Mouse (Mus musculus) midbrain, embryonic 14.5 days (tissue): ENCODE results near the gene Fiz1. TPM values are rescaled to one million over a fixed set of nuclear protein-coding genes. Genes with fewer than 3 reads are reported as not detected.
A peak's percentile ranks its signal among the peaks of the same experiment; 100 is the strongest.

Experiments
- ATAC-seq: fragments of 200-750 bp; cut with Nextera tagmentation; 2 replicates; pipeline ENCODE4 v1.8.0; 2017; ENCODE audit warnings: moderate number of reproducible peaks, moderate library complexity; ENCODE audit not compliant: low FRiP score, low TSS enrichment
- DNase-seq: peaks from one replicate; pipeline ENCODE4 v3.0.0-alpha.2; 2015
- H3K27ac ChIP-seq: fragments of 300-500 bp; sonication (generic); replicated peaks from 2 replicates; pipeline ENCODE4 v1.5.1; 2014; ENCODE audit warnings: mild to moderate bottlenecking, low read depth, low read length, moderate library complexity
- H3K27me3 ChIP-seq: fragments of 300-500 bp; sonication (generic); 2 replicates; pipeline ENCODE4 v1.6.1; 2014; ENCODE audit warnings: low read length, control low read depth, mixed read lengths; ENCODE audit not compliant: control insufficient read depth, insufficient read depth
- H3K36me3 ChIP-seq: fragments of 300-500 bp; sonication (generic); 2 replicates; pipeline ENCODE4 v1.6.1; 2014; ENCODE audit warnings: low read length, control low read depth; ENCODE audit not compliant: control insufficient read depth, insufficient read depth
- H3K4me1 ChIP-seq: fragments of 300-500 bp; sonication (generic); 2 replicates; pipeline ENCODE4 v1.6.1; 2014; ENCODE audit warnings: mild to moderate bottlenecking, antibody characterized with exemption, low read length, control low read depth; ENCODE audit not compliant: control insufficient read depth, insufficient read depth
- H3K4me2 ChIP-seq: fragments of 300-500 bp; sonication (generic); 2 replicates; pipeline ENCODE4 v1.6.1; 2014; ENCODE audit warnings: mild to moderate bottlenecking, low read length, moderate library complexity
- H3K4me3 ChIP-seq: fragments of 300-500 bp; sonication (generic); replicated peaks from 2 replicates; pipeline ENCODE4 v1.5.1; 2014; ENCODE audit warnings: low read depth, low read length
- H3K9ac ChIP-seq: fragments of 300-500 bp; sonication (generic); replicated peaks from 2 replicates; pipeline ENCODE4 v1.6.1; 2014; ENCODE audit warnings: mild to moderate bottlenecking, low read length, moderate library complexity
- H3K9me3 ChIP-seq: fragments of 300-500 bp; sonication (generic); 2 replicates; pipeline ENCODE4 v1.6.1; 2016; ENCODE audit warnings: low read length, control low read depth, mixed read lengths; ENCODE audit not compliant: control insufficient read depth
- WGBS: fragments of 180-500 bp; shearing (Covaris S2); extraction: QIAGEN DNeasy Blood & Tissue Kit; methylation state at CpG from one replicate; pipeline ENCODE4 v1.1.7; 2014; 5-methylcytosine and 5-hydroxymethylcytosine counted together
- polyA plus RNA-seq: library from polyadenylated mRNA; unstranded; fragments of >200 nt; fragmentation: Nextera tagmentation; extraction: Ambion mirVana; gene quantifications from 2 replicates; pipeline ENCODE4 v1.2.1, GENCODE M21; 2014

Gene Fiz1
- polyA plus RNA-seq, 1 experiment from 2014 or later: 38.0 TPM

- Histone ChIP-seq H3K9ac (no peak overlapping the region), H3K27ac (no peak overlapping the region), H3K9me3 (no peaks in the 10 kb centered on the region), H3K36me3 (no peaks in the 10 kb centered on the region), H3K27me3 (no peaks in the 10 kb centered on the region), H3K4me1 (no peaks in the 10 kb centered on the region), H3K4me2 (no peak overlapping the region), H3K4me3 (no peak overlapping the region)
- 70% methylated on average over 4 of the region's 4 CpGs for WGBS
- ATAC-seq (no peak), DNase-seq (no peak)
Measured at GRCm38 (mm10) chr7:4975455-4975854, 39.0 kb downstream of the Fiz1 start.

DNA sequence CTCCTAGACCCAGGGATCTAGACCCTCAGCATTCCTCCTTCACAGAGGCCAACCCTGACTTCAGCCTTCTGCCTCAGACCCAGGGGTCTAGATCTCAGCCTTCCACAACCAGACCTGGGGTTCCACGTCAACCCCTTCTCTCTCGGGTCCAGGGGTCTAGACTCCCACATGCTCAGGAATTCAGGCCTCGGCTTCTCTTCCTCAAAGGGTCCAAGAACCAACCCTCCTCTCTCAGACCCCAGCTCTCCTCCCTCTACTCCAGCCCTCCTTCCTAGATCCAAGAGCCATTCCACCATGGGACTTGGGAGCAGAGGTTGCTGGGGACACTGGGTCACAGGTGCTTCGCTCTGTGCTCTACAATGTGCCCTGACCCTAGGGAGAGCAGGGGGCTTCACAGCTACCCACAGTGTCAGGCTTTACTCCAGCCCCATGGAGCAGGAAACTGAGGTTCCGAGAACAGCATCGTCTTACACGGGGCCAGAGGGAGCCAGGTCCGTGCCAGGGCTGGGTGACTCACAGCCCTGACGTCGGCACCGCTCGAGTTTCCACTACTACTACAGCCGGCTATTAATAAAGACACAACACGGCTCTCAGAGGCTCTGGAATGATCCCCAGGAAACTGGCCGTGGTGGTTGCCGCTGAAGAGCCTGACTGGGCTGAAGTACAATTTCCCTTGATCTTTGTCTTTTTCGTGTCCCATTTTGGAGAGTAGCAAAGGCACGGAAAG is 42.0 kb downstream of the Fiz1 start:
- DNase-seq (no peak), ATAC-seq (no peak)
- Histone ChIP-seq H3K27me3 (no peaks in the 10 kb centered on the region), H3K9me3 (no peaks in the 10 kb centered on the region), H3K36me3 (no peaks in the 10 kb centered on the region), H3K4me1 (no peaks in the 10 kb centered on the region), H3K4me2 (no peak overlapping the region), H3K9ac (no peak overlapping the region), H3K27ac (no peak overlapping the region), H3K4me3 (no peak overlapping the region)
- 80% methylated on average over 18 of the region's 18 CpGs for WGBS

GRCm38 (mm10) chr7:4971710-4972109 is 42.8 kb downstream of the Fiz1 start:
- Histone ChIP-seq H3K27ac (no peak overlapping the region), H3K36me3 (no peaks in the 10 kb centered on the region), H3K9me3 (no peaks in the 10 kb centered on the region), H3K9ac (no peak overlapping the region), H3K4me1 (no peaks in the 10 kb centered on the region), H3K4me3 (no peak overlapping the region), H3K4me2 (no peak overlapping the region), H3K27me3 (no peaks in the 10 kb centered on the region)
- ATAC-seq (no peak), DNase-seq (no peak)
- WGBS: 29% methylated on average over 7 of the region's 7 CpGs

- Histone ChIP-seq H3K4me2 (no peak within 1 kb of the TSS), H3K4me1 (no peaks in the 10 kb centered on the region), H3K9ac (no peak within 1 kb of the TSS), H3K27me3 (no peaks in the 10 kb centered on the region), H3K36me3 (no peaks in the 10 kb centered on the region), H3K27ac (no peak within 1 kb of the TSS), H3K9me3 (no peaks in the 10 kb centered on the region), H3K4me3 (no peak within 1 kb of the TSS)
- no peak for ATAC-seq
- 34% methylated on average over 6 of the region's 6 CpGs for WGBS
- DNase-seq: no peak
Measured at GRCm38 (mm10) chr7:4971068-4971467, 43.4 kb downstream of the Fiz1 start, which contains the start of gene Sbk3. Gene Sbk3 (minus strand): TSS chr7:4971168.

DNA sequence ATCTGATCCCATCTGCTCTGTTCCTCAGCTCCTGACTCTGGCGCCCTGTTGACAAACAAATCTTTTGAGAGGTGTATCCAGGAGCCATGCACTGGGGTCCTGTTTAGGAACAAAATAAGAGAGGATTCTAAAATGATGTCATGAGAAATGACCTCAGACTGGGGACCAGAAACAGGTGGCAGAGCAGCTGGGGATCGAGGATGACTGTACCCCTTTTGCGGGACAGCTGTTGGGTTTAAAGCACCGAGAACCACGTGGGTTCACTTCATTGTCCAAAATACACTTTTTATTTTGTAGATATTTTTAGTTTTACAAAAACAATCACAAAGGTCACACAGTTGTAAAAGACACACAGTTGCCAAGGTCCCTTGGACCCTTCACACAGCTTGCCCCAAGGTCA is 49.5 kb downstream of the Fiz1 start:
- 86% methylated on average over 5 of the region's 5 CpGs for WGBS
- no peak for ATAC-seq
- DNase-seq: no peak

DNA sequence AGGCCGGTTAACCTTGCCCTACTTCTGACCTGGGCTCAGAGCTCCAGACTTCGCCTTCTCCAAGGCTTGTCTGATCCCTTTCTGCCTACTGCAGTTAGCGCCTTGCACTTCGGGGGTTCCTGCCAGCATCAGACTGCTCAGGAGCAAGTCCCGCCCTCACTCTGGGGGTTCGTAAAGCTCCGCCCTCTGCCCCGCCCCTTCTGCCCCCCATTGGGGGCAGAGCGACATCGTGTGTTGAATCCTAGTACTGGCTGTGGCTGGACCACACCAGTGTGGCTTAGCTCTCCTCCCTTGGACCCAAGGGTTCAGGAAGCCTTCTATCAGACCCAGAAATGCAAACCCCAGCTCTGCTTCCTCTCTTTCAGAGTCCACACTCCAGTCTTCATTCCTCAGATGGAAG is 50.2 kb downstream of the Fiz1 start, which contains the start of gene Sbk2:
Gene Sbk2, minus strand, starts transcription at position 135 of the 400 bp plus-strand sequence.
- no peak; the same call in 1 of the 2 replicates for ATAC-seq
- Histone ChIP-seq H3K4me1 (no peaks in the 10 kb centered on the region), H3K36me3 (no peaks in the 10 kb centered on the region), H3K4me2 (no peak within 1 kb of the TSS; the same call in 1 of the 2 replicates), H3K27ac (no peak within 1 kb of the TSS), H3K9me3 (no peaks in the 10 kb centered on the region), H3K4me3 (no peak within 1 kb of the TSS), H3K27me3 (no peaks in the 10 kb centered on the region), H3K9ac (no peak within 1 kb of the TSS)
- 7% methylated on average over 10 of the region's 10 CpGs for WGBS
- peak; percentile 76 for DNase-seq

More for the DNA sequence above, 49.5 kb downstream of the Fiz1 start:
- Histone ChIP-seq H3K9ac (no peak overlapping the region), H3K4me3 (no peak overlapping the region), H3K4me2 (no peak overlapping the region), H3K27ac (no peak overlapping the region), H3K4me1 (no peaks in the 10 kb centered on the region), H3K27me3 (no peaks in the 10 kb centered on the region), H3K9me3 (no peaks in the 10 kb centered on the region), H3K36me3 (no peaks in the 10 kb centered on the region)

DNA sequence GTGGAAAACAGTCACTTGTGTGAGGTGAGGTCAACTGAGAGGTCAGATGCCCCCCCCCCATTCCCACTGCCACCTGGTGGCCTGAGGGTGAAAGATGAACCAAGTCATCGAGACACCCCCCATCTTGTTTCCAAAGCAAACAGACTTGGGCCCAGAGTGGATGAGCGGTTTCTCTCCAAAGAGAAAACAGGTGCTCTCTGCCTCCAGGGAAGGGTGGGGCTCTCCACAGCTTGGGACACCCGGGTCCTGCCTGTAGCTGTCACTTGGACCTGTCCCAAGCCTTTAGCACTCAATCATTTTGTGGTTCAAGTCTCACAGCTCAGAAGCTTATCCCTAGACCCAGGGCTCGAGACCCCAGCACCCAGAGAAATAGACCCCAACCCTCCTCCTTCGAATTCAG is 51.0 kb downstream of the Fiz1 start:
- no peak overlapping the region for H3K9ac ChIP-seq
- 80% methylated on average over 5 of the region's 5 CpGs for WGBS
- no peak overlapping the region for H3K4me2 ChIP-seq
- no peaks in the 10 kb centered on the region for H3K4me1 ChIP-seq
- no peak overlapping the region for H3K4me3 ChIP-seq
- H3K9me3 ChIP-seq: no peaks in the 10 kb centered on the region
- ATAC-seq (no peak), DNase-seq (no peak)
- H3K27ac ChIP-seq: no peak overlapping the region
- no peaks in the 10 kb centered on the region for H3K27me3 ChIP-seq
- no peaks in the 10 kb centered on the region for H3K36me3 ChIP-seq

DNA sequence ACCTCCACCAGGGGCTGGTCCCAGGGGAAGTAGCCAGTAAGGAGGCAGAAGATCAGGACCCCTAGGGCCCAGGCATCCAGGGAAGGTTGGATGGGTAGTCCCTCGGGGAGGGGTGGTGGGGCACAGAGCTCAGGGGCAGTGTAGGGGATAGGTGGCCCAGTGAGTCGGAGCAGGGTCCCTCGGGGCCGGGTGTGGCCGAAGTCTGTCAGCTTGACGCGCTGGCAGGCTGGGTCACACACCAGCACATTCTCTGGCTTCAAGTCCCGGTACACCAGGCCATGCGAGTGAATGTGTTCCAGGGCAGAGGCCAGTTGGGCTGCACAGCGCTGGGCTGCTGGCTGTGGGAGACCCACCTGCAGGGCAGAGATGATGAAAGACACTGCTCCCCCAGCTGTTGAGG is 57.1 kb downstream of the Fiz1 start:
- no peak for ATAC-seq
- Histone ChIP-seq H3K27ac (no peak overlapping the region), H3K36me3 (no peaks in the 10 kb centered on the region), H3K4me3 (no peak overlapping the region), H3K27me3 (no peaks in the 10 kb centered on the region), H3K9ac (no peak overlapping the region), H3K9me3 (no peaks in the 10 kb centered on the region), H3K4me2 (no peak overlapping the region), H3K4me1 (no peaks in the 10 kb centered on the region)
- DNase-seq: no peak
- WGBS: 89% methylated on average over 10 of the region's 10 CpGs
